Mouse (Mus musculus) liver, embryonic 14.5 days (tissue): ENCODE measurements around the gene Rhag. TPM values are rescaled to one million over a fixed set of nuclear protein-coding genes. Genes with fewer than 3 reads are reported as not detected.

Source experiments
- ATAC-seq: fragments of 200-750 bp; cut with Nextera tagmentation; 2 replicates; pipeline ENCODE4 v1.8.0; 2017; ENCODE audit warnings: moderate number of reproducible peaks, mild to moderate bottlenecking, moderate library complexity; ENCODE audit not compliant: insufficient read depth
- DNase-seq, 3 experiments: peaks; one replicate each; pipeline ENCODE4 v3.0.0-alpha.2; 2012 to 2013; ENCODE audit warnings: low read depth in 3 of 3, low spot score in 3 of 3
- H3K27ac ChIP-seq: fragments of 300-500 bp; sonication (generic); 2 replicates; pipeline ENCODE4 v1.5.1; 2014; ENCODE audit warnings: moderate library complexity, mild to moderate bottlenecking, control low read depth, inconsistent platforms
- H3K27me3 ChIP-seq: fragments of 300-500 bp; sonication (generic); 2 replicates; pipeline ENCODE4 v1.6.1; 2014; ENCODE audit warnings: mild to moderate bottlenecking, low read length, moderate library complexity; ENCODE audit not compliant: control insufficient read depth, insufficient read depth
- H3K36me3 ChIP-seq: fragments of 300-500 bp; sonication (generic); replicated peaks from 2 replicates; pipeline ENCODE4 v1.6.1; 2014; ENCODE audit warnings: low read depth; ENCODE audit not compliant: control insufficient read depth, insufficient read depth
- H3K4me1 ChIP-seq, 2 experiments: fragments of 200-500 bp in 1 of 2; fragments of 300-500 bp in 1 of 2; sonication (generic) in 1 of 2; replicated peaks; 2 replicates each; pipeline ENCODE4 v1.6.1; 2012 to 2014; ENCODE audit warnings: antibody characterized with exemption in 1 of 2, inconsistent platforms in 1 of 2, low read length in 1 of 2; ENCODE audit not compliant: control insufficient read depth in 2 of 2, insufficient read depth in 2 of 2
- H3K4me2 ChIP-seq: fragments of 300-500 bp; sonication (generic); 2 replicates; pipeline ENCODE4 v1.6.1; 2014; ENCODE audit warnings: low read depth, mild to moderate bottlenecking, control low read depth, moderate library complexity
- H3K4me3 ChIP-seq, 2 experiments: fragments of 200-500 bp in 1 of 2; fragments of 300-500 bp in 1 of 2; sonication (generic) in 1 of 2; 2 replicates each; pipeline ENCODE4 v1.5.1; 2012 to 2014; ENCODE audit warnings: low read depth in 2 of 2, low read length in 2 of 2, mild to moderate bottlenecking in 2 of 2, control low read depth in 1 of 2, inconsistent platforms in 1 of 2, moderate library complexity in 1 of 2; ENCODE audit not compliant: insufficient read depth in 1 of 2
- H3K9ac ChIP-seq: fragments of 300-500 bp; sonication (generic); replicated peaks from 2 replicates; pipeline ENCODE4 v1.6.1; 2014; ENCODE audit warnings: mild to moderate bottlenecking, control low read depth, moderate library complexity
- H3K9me3 ChIP-seq: fragments of 300-500 bp; sonication (generic); 2 replicates; pipeline ENCODE4 v1.6.1; 2016; ENCODE audit warnings: low read length, mixed read lengths; ENCODE audit not compliant: control insufficient read depth
- CTCF ChIP-seq: IDR thresholded peaks from 2 replicates; pipeline ENCODE4 v1.5.1; 2016; ENCODE audit warnings: antibody characterized with exemption, low read depth, control low read depth
- EP300 ChIP-seq: IDR thresholded peaks from 2 replicates; pipeline ENCODE4 v1.6.1; 2016; ENCODE audit warnings: antibody characterized with exemption, low read depth
- WGBS: fragments of 180-500 bp; shearing (Covaris S2); extraction: QIAGEN DNeasy Blood & Tissue Kit; methylation state at CpG from one replicate; pipeline ENCODE4 v1.1.7; 2014; ENCODE audit not compliant: insufficient replicate concordance; 5-methylcytosine and 5-hydroxymethylcytosine counted together
- polyA plus RNA-seq, 2 experiments: library from polyadenylated mRNA; depleted of rRNA in 1 of 2; stranded (reverse) in 1 of 2; unstranded in 1 of 2; fragments of >200 nt; fragmentation: Nextera tagmentation in 1 of 2; extraction: Ambion mirVana in 1 of 2; gene quantifications; 2 replicates each; pipeline versions ENCODE4 v1.2.1 to v1.2.3; 2012 to 2014

Rhag gene
- polyA plus RNA-seq, 2 experiments = 143 to 209 TPM

GRCm38 (mm10) chr17:40831870-40832269, 20.9 kb downstream of the Rhag start:
- no peak for TF ChIP-seq EP300
- peak; percentile 20; the same call in 1 of the 2 replicates for TF ChIP-seq CTCF
- Histone ChIP-seq H3K36me3 (peaks cover 89% of the 10 kb centered on the region), H3K4me1 (no peaks in the 10 kb centered on the region), H3K9me3 (no peaks in the 10 kb centered on the region), H3K27ac (no peak overlapping the region), H3K4me3 (no peak overlapping the region), H3K27me3 (no peaks in the 10 kb centered on the region), H3K9ac (no peak overlapping the region), H3K4me2 (no peak overlapping the region)
- DNase-seq = no peak
- no peak for ATAC-seq
- WGBS = 40% methylated on average over 2 of the region's 2 CpGs

- no peaks in the 10 kb centered on the region for H3K9me3 ChIP-seq
- H3K4me2 ChIP-seq = no peak overlapping the region
- peaks cover 71% of the 10 kb centered on the region for H3K36me3 ChIP-seq
- TF ChIP-seq CTCF (peak; percentile 47), EP300 (no peak)
- no peak for DNase-seq
- no peak overlapping the region for H3K27ac ChIP-seq
- H3K27me3 ChIP-seq = no peaks in the 10 kb centered on the region
- no peak overlapping the region for H3K9ac ChIP-seq
- H3K4me1 ChIP-seq = no peaks in the 10 kb centered on the region
- no peak for ATAC-seq
- no peak overlapping the region for H3K4me3 ChIP-seq
These were observed 26.4 kb downstream of the Rhag start for GRCm38 (mm10) chr17:40837308-40837707.

GRCm38 (mm10) chr17:40855065-40855464, 44.1 kb downstream of the Rhag start:
- ATAC-seq = no peak
- no peak overlapping the region for H3K9ac ChIP-seq
- no peak overlapping the region for H3K27ac ChIP-seq
- no peaks in the 10 kb centered on the region for H3K9me3 ChIP-seq
- H3K4me3 ChIP-seq = no peak overlapping the region
- no peak for TF ChIP-seq EP300
- no peak for TF ChIP-seq CTCF
- no peak for DNase-seq
- no peak overlapping the region for H3K4me2 ChIP-seq
- H3K4me1 ChIP-seq = no peaks in the 10 kb centered on the region
- no peaks in the 10 kb centered on the region for H3K36me3 ChIP-seq
- H3K27me3 ChIP-seq = no peaks in the 10 kb centered on the region

- DNase-seq (no peak), ATAC-seq (no peak)
- Histone ChIP-seq H3K9ac (no peak overlapping the region), H3K36me3 (no peaks in the 10 kb centered on the region), H3K9me3 (no peaks in the 10 kb centered on the region), H3K4me3 (no peak overlapping the region), H3K4me2 (peak overlapping the region; percentile 15; the same call in 1 of the 2 replicates), H3K27me3 (no peaks in the 10 kb centered on the region), H3K4me1 (peaks cover 0 to 2% of the 10 kb centered on the region in 2 experiments; a peak in 2 of 4 replicates), H3K27ac (no peak overlapping the region)
- 10% methylated on average over 10 of the region's 10 CpGs for WGBS
- no peak for TF ChIP-seq EP300
- TF ChIP-seq CTCF = no peak
These were observed 58.2 kb downstream of the Rhag start for GRCm38 (mm10) chr17:40868952-40869747.

- no peaks in the 10 kb centered on the region for H3K27me3 ChIP-seq
- TF ChIP-seq CTCF (no peak), EP300 (no peak)
- ATAC-seq (no peak), DNase-seq (no peak)
- no peak overlapping the region for H3K9ac ChIP-seq
- 84% methylated on average over 6 of the region's 6 CpGs for WGBS
- no peaks in the 10 kb centered on the region for H3K9me3 ChIP-seq
- H3K4me2 ChIP-seq = no peak overlapping the region
- no peak overlapping the region for H3K27ac ChIP-seq
- H3K36me3 ChIP-seq = no peaks in the 10 kb centered on the region
- H3K4me3 ChIP-seq = no peak overlapping the region
- peaks cover 0 to 2% of the 10 kb centered on the region in 2 experiments; a peak in 2 of 4 replicates for H3K4me1 ChIP-seq
These were observed 61.7 kb downstream of the Rhag start for GRCm38 (mm10) chr17:40872626-40873025.
